ENCODE assay signal across 8 mouse cellular contexts in the genomic region with DNA sequence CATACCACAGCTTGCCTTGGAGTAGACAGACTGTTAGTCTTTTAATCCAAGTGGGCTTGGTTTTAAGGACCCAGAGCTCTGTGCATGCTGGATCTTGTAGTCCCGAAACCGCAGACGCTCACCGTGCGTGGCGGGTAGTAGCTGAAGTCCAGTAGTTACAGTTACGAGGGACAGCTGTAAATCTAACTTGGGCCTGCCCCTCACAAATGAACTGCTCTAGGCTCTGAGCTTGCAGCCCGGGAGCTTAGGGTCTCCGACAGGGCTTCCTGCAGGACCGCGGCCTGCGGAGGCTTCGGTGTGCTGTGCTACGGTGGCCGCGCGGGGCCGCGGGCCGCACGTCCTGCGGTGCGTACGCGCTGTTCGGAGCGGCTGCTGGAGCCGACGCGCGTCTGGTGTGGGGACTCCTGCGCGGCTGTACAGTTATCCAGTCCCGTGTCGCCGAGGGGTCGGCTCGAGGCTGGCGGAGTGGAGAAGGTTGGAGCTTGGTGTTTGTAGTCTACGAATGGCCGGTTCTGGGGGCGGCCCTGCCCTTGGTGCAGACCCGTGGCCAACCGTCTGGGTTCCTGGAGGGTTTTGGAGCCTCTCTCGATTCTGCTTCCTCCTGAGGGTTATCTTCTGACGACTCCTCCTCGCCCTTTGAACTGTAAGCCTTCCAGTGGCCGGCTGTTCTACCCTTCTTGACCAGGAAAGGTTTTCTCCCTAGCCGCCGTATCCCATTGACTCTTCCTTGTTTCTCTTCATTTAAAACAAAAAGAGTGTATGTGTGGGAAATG. TPM values are rescaled to one million over a fixed set of nuclear protein-coding genes. Genes with fewer than 3 reads are reported as not detected.
DNase-seq lines count a peak whose midpoint lies in the region; ATAC-seq and TF ChIP-seq lines count a peak whose summit lies in the region.

Gene Atg4c (plus strand): TSS at position 125 of the 773 bp plus-strand sequence.

- no peaks in the 10 kb centered on the region for H3K36me3 ChIP-seq in embryonic facial prominence, embryonic 11.5 days (replicated peaks; ENCODE audit: control insufficient read depth, insufficient read depth, low read depth, low read length)
- no peaks in the 10 kb centered on the region for H3K36me3 ChIP-seq in intestine, postnatal 0 days (ENCODE audit: control insufficient read depth, insufficient read depth)
- no peaks in the 10 kb centered on the region for H3K36me3 ChIP-seq in midbrain, embryonic 11.5 days (ENCODE audit: control insufficient read depth, insufficient read depth, low read length)

- H3K9ac ChIP-seq in embryonic facial prominence, embryonic 11.5 days (replicated peaks; ENCODE audit: low read length), result peak within 1 kb of the TSS; percentile 87
- H3K9ac ChIP-seq in intestine, postnatal 0 days (ENCODE audit: low read depth, low read length), result peak within 1 kb of the TSS; percentile 56
- H3K9ac ChIP-seq in midbrain, embryonic 11.5 days (ENCODE audit: low read length), result peak within 1 kb of the TSS; percentile 82

- TF ChIP-seq CTCF in intestine, postnatal 0 days (IDR thresholded peaks at IDR 0.05; ENCODE audit: low read depth), result peak; percentile 15; the same call in 1 of the 2 replicates

- no peaks in the 10 kb centered on the region for H3K9me3 ChIP-seq in embryonic facial prominence, embryonic 11.5 days (replicated peaks; ENCODE audit: control insufficient read depth, low read length)
- H3K9me3 ChIP-seq in intestine, postnatal 0 days (ENCODE audit: control insufficient read depth), result no peaks in the 10 kb centered on the region
- H3K9me3 ChIP-seq in midbrain, embryonic 11.5 days (ENCODE audit: control insufficient read depth, low read length), result no peaks in the 10 kb centered on the region

- intact Hi-C loops in left cerebral cortex, postnatal 4 days (cut with DNase I), result no loop called here

- peak; percentile 96 for ATAC-seq in embryonic facial prominence, embryonic 11.5 days (replicated peaks; ENCODE audit: insufficient number of reproducible peaks, low FRiP score, low TSS enrichment, low read depth)
- peak; percentile 89 for ATAC-seq in granulocyte monocyte progenitor cell, adult 5-6 weeks (replicated peaks; ENCODE audit: poor library complexity, severe bottlenecking)
- peak; percentile 95 for ATAC-seq in intestine, postnatal 0 days
- ATAC-seq in midbrain, embryonic 11.5 days (ENCODE audit: low FRiP score), result peak; percentile 98

- H3K27ac ChIP-seq in embryonic facial prominence, embryonic 11.5 days (replicated peaks; ENCODE audit: low read depth, low read length), result peak within 1 kb of the TSS; percentile 85
- H3K27ac ChIP-seq in intestine, postnatal 0 days (ENCODE audit: low read depth, low read length), result peak within 1 kb of the TSS; percentile 78
- peak within 1 kb of the TSS; percentile 69 for H3K27ac ChIP-seq in midbrain, embryonic 11.5 days (ENCODE audit: low read depth, low read length)

- H3K4me1 ChIP-seq in embryonic facial prominence, embryonic 11.5 days (ENCODE audit: control insufficient read depth, insufficient read depth, low read length), result no peaks in the 10 kb centered on the region
- H3K4me1 ChIP-seq in intestine, postnatal 0 days (replicated peaks; ENCODE audit: control insufficient read depth, insufficient read depth, low read length), result no peaks in the 10 kb centered on the region
- H3K4me1 ChIP-seq in midbrain, embryonic 11.5 days (ENCODE audit: control insufficient read depth, insufficient read depth, low read length), result peaks cover 9% of the 10 kb centered on the region; the same call in 1 of the 2 replicates

- peak within 1 kb of the TSS; percentile 64 for H3K4me3 ChIP-seq in embryonic facial prominence, embryonic 11.5 days (ENCODE audit: low read depth, low read length)
- H3K4me3 ChIP-seq in intestine, postnatal 0 days (ENCODE audit: low read depth, low read length), result peak within 1 kb of the TSS; percentile 66
- H3K4me3 ChIP-seq in midbrain, embryonic 11.5 days (ENCODE audit: low read depth, low read length), result peak within 1 kb of the TSS; percentile 57

- H3K27me3 ChIP-seq in embryonic facial prominence, embryonic 11.5 days (ENCODE audit: control insufficient read depth, insufficient read depth, low read length), result no peaks in the 10 kb centered on the region
- H3K27me3 ChIP-seq in intestine, postnatal 0 days (replicated peaks; ENCODE audit: control insufficient read depth, insufficient read depth, low read length), result no peaks in the 10 kb centered on the region
- no peaks in the 10 kb centered on the region for H3K27me3 ChIP-seq in midbrain, embryonic 11.5 days (ENCODE audit: control insufficient read depth, insufficient read depth, low read length)

- DNase-seq in adrenal gland, postnatal 25 days, result peak; percentile 79
- peak; percentile 89 for DNase-seq in embryonic facial prominence, embryonic 11.5 days (ENCODE audit: low spot score)
- DNase-seq in left cerebral cortex, postnatal 4 days, result peak; percentile 82
- DNase-seq in midbrain, embryonic 11.5 days (ENCODE audit: low spot score, missing footprints), result peak; percentile 99
- peak; percentile 78 for DNase-seq in right cerebral cortex, postnatal 4 days
- peak; percentile 93 for DNase-seq in yolk sac, embryonic 10.5 days (ENCODE audit: low spot score)

- WGBS in embryonic facial prominence, embryonic 11.5 days, result under 1% methylated on average over 50 of the region's 50 CpGs
- WGBS in intestine, postnatal 0 days, result under 1% methylated on average over 50 of the region's 50 CpGs
- WGBS in midbrain, embryonic 11.5 days, result under 1% methylated on average over 50 of the region's 50 CpGs

- H3K4me2 ChIP-seq in embryonic facial prominence, embryonic 11.5 days (ENCODE audit: low read depth, low read length), result peak within 1 kb of the TSS; percentile 51
- H3K4me2 ChIP-seq in intestine, postnatal 0 days (replicated peaks; ENCODE audit: low read depth), result peak within 1 kb of the TSS; percentile 66
- H3K4me2 ChIP-seq in midbrain, embryonic 11.5 days, result peak within 1 kb of the TSS; percentile 54

RNA-seq across cellular contexts. Expression of gene Atg4c, which starts in this region (rescaled TPM):
- total RNA-seq in adrenal gland, postnatal 25 days (2021), result 15.5 and 17.3 TPM in 2 replicates
- 16.6 and 17.7 TPM in 2 replicates for polyA plus RNA-seq in embryonic facial prominence, embryonic 11.5 days (2014; fragmentation: Nextera tagmentation; extraction: Ambion mirVana)
- 8.8 and 14.7 TPM in 2 replicates for total RNA-seq in granulocyte monocyte progenitor cell, adult 5-6 weeks (2014; fragmentation: Nextera tagmentation)
- 7.4 and 15.0 TPM in 2 replicates for total RNA-seq in granulocyte monocyte progenitor cell, adult 5-6 weeks (2017)
- polyA plus RNA-seq in intestine, postnatal 0 days (2015; fragmentation: Nextera tagmentation; extraction: Ambion mirVana), result 12.2 and 13.4 TPM in 2 replicates
- total RNA-seq in left cerebral cortex, postnatal 4 days (2021), result 10 to 100 TPM; 23.5 to 25.0 TPM
- 13.7 and 16.7 TPM in 2 replicates for polyA plus RNA-seq in midbrain, embryonic 11.5 days (2014; fragmentation: Nextera tagmentation; extraction: Ambion mirVana)

Comparison
In these comparisons a context has a peak if more than half of its experiments do, and no peak if none do; other contexts are left out.
1. Peak in every context shown above with its lines: DNase-seq, ATAC-seq, H3K4me3 ChIP-seq and H3K27ac ChIP-seq.